Mouse (Mus musculus): Measurements from ENCODE around the gene Becn1. TPM values are rescaled to one million over a fixed set of nuclear protein-coding genes. Genes with fewer than 3 reads are reported as not detected.
A peak's percentile ranks its signal among the peaks of the same experiment; 100 is the strongest.

Gene Becn1
- polyA plus RNA-seq, 1 experiment from 2014 or later, result 143 TPM

- peak overlapping the region; percentile 33 for H3K4me3 ChIP-seq (replicated peaks)
- H3K9ac ChIP-seq, result 0 out of 2 replicates have a peak overlapping the region, but pooled peaks have one; percentile 23
- peaks cover 44% of the 10 kb centered on the region for H3K27me3 ChIP-seq
- H3K4me2 ChIP-seq (replicated peaks), result peak overlapping the region; percentile 49
- WGBS, result 6% methylated on average over 31 of the region's 31 CpGs
- no peak for ATAC-seq (ENCODE audit: insufficient number of reproducible peaks, low FRiP score, low TSS enrichment, low read depth)
- peaks cover 42% of the 10 kb centered on the region for H3K4me1 ChIP-seq
- H3K27ac ChIP-seq (replicated peaks), result no peak overlapping the region
- H3K36me3 ChIP-seq, result no peaks in the 10 kb centered on the region
- H3K9me3 ChIP-seq (replicated peaks), result no peaks in the 10 kb centered on the region
Observed at GRCm38 (mm10) chr11:101264954-101265471, 37.1 kb downstream of the Becn1 start.

- Histone ChIP-seq H3K27me3 (peaks cover 43% of the 10 kb centered on the region), H3K36me3 (no peaks in the 10 kb centered on the region), H3K9me3 (replicated peaks) (no peaks in the 10 kb centered on the region), H3K4me3 (replicated peaks) (no peak overlapping the region), H3K4me1 (peaks cover 52% of the 10 kb centered on the region), H3K4me2 (replicated peaks) (0 out of 2 replicates have a peak overlapping the region, but pooled peaks have one; percentile 4), H3K9ac (no peak overlapping the region), H3K27ac (replicated peaks) (no peak overlapping the region)
- no peak for ATAC-seq (ENCODE audit: insufficient number of reproducible peaks, low FRiP score, low TSS enrichment, low read depth)
- WGBS, result 16% methylated on average over 3 of the region's 3 CpGs
Observed at GRCm38 (mm10) chr11:101263989-101264280, 38.2 kb downstream of the Becn1 start.

- 13% methylated on average over 32 of the region's 32 CpGs for WGBS
- Histone ChIP-seq H3K4me2 (replicated peaks) (peak overlapping the region; percentile 98; the same call in 1 of the 2 replicates), H3K27ac (replicated peaks) (no peak overlapping the region), H3K4me3 (replicated peaks) (no peak overlapping the region), H3K27me3 (peaks cover 43% of the 10 kb centered on the region), H3K36me3 (peaks cover 1% of the 10 kb centered on the region), H3K9ac (no peak overlapping the region), H3K4me1 (peaks cover 57% of the 10 kb centered on the region), H3K9me3 (replicated peaks) (no peaks in the 10 kb centered on the region)
- ATAC-seq (ENCODE audit: insufficient number of reproducible peaks, low FRiP score, low TSS enrichment, low read depth), result no peak
Observed at GRCm38 (mm10) chr11:101263138-101263988, 38.7 kb downstream of the Becn1 start.

GRCm38 (mm10) chr11:101262272-101262967 lies 39.7 kb downstream of the Becn1 start:
- H3K9me3 ChIP-seq (replicated peaks), result no peaks in the 10 kb centered on the region
- H3K4me3 ChIP-seq (replicated peaks), result peak overlapping the region; percentile 65
- no peak overlapping the region for H3K9ac ChIP-seq
- 5% methylated on average over 24 of the region's 24 CpGs for WGBS
- no peak for ATAC-seq (ENCODE audit: insufficient number of reproducible peaks, low FRiP score, low TSS enrichment, low read depth)
- H3K27ac ChIP-seq (replicated peaks), result no peak overlapping the region
- peaks cover 61% of the 10 kb centered on the region for H3K4me1 ChIP-seq
- peak overlapping the region; percentile 98 for H3K4me2 ChIP-seq (replicated peaks)
- H3K27me3 ChIP-seq, result peaks cover 43% of the 10 kb centered on the region
- peaks cover 8% of the 10 kb centered on the region for H3K36me3 ChIP-seq

GRCm38 (mm10) chr11:101260826-101261380 lies 41.2 kb downstream of the Becn1 start:
- 1% methylated on average over 30 of the region's 30 CpGs for WGBS
- peaks cover 68% of the 10 kb centered on the region for H3K4me1 ChIP-seq

GRCm38 (mm10) chr11:101259948-101260825 lies 41.9 kb downstream of the Becn1 start, which contains the start of gene Wnk4:
TSS of gene Wnk4 (plus strand) at chr11:101260567.
- ATAC-seq (ENCODE audit: insufficient number of reproducible peaks, low FRiP score, low TSS enrichment, low read depth), result peak; percentile 87
- H3K4me1 ChIP-seq, result peaks cover 66% of the 10 kb centered on the region
- under 1% methylated on average over 43 of the region's 43 CpGs for WGBS

More at GRCm38 (mm10) chr11:101260826-101261380, 41.2 kb downstream of the Becn1 start:
- H3K9me3 ChIP-seq (replicated peaks), result no peaks in the 10 kb centered on the region
- peak overlapping the region; percentile 81 for H3K27ac ChIP-seq (replicated peaks)
- H3K4me2 ChIP-seq (replicated peaks), result peak overlapping the region; percentile 98
- peaks cover 36% of the 10 kb centered on the region for H3K27me3 ChIP-seq
- H3K9ac ChIP-seq, result peak overlapping the region; percentile 58
- H3K36me3 ChIP-seq, result peaks cover 15% of the 10 kb centered on the region
- no peak; the same call in 1 of the 2 replicates for ATAC-seq (ENCODE audit: insufficient number of reproducible peaks, low FRiP score, low TSS enrichment, low read depth)
- H3K4me3 ChIP-seq (replicated peaks), result peak overlapping the region; percentile 65

GRCm38 (mm10) chr11:101259261-101259712 lies 42.8 kb downstream of the Becn1 start:
- Histone ChIP-seq H3K4me2 (replicated peaks) (peak overlapping the region; percentile 98), H3K4me1 (peaks cover 64% of the 10 kb centered on the region), H3K9ac (no peak overlapping the region), H3K9me3 (replicated peaks) (no peaks in the 10 kb centered on the region), H3K36me3 (peaks cover 16% of the 10 kb centered on the region), H3K4me3 (replicated peaks) (peak overlapping the region; percentile 65; the same call in 1 of the 2 replicates), H3K27me3 (peaks cover 25% of the 10 kb centered on the region), H3K27ac (replicated peaks) (peak overlapping the region; percentile 81)
- 28% methylated on average over 6 of the region's 6 CpGs for WGBS
- ATAC-seq (ENCODE audit: insufficient number of reproducible peaks, low FRiP score, low TSS enrichment, low read depth), result no peak

More at GRCm38 (mm10) chr11:101259948-101260825, 41.9 kb downstream of the Becn1 start, which contains the start of gene Wnk4:
- Histone ChIP-seq H3K9ac (peak within 1 kb of the TSS; percentile 58), H3K27ac (replicated peaks) (peak within 1 kb of the TSS; percentile 81), H3K9me3 (replicated peaks) (no peaks in the 10 kb centered on the region), H3K4me2 (replicated peaks) (peak within 1 kb of the TSS; percentile 98), H3K4me3 (replicated peaks) (peak within 1 kb of the TSS; percentile 65), H3K27me3 (peaks cover 32% of the 10 kb centered on the region), H3K36me3 (peaks cover 16% of the 10 kb centered on the region)

GRCm38 (mm10) chr11:101255826-101256775 lies 46.0 kb downstream of the Becn1 start:
- Histone ChIP-seq H3K36me3 (peaks cover 16% of the 10 kb centered on the region), H3K4me2 (replicated peaks) (no peak overlapping the region), H3K9ac (no peak overlapping the region), H3K27me3 (no peaks in the 10 kb centered on the region), H3K4me1 (peaks cover 47% of the 10 kb centered on the region), H3K27ac (replicated peaks) (no peak overlapping the region), H3K4me3 (replicated peaks) (no peak overlapping the region), H3K9me3 (replicated peaks) (no peaks in the 10 kb centered on the region)
- ATAC-seq (ENCODE audit: insufficient number of reproducible peaks, low FRiP score, low TSS enrichment, low read depth), result no peak
- WGBS, result 88% methylated on average over 13 of the region's 13 CpGs

GRCm38 (mm10) chr11:101253613-101254389 lies 48.3 kb downstream of the Becn1 start, which contains the start of gene Vps25:
TSS of gene Vps25 (plus strand) at chr11:101253707.
- H3K4me2 ChIP-seq (replicated peaks), result peak within 1 kb of the TSS; percentile 88
- no peaks in the 10 kb centered on the region for H3K27me3 ChIP-seq
- H3K27ac ChIP-seq (replicated peaks), result peak within 1 kb of the TSS; percentile 95
- H3K4me1 ChIP-seq, result peaks cover 28% of the 10 kb centered on the region
- peak within 1 kb of the TSS; percentile 87 for H3K9ac ChIP-seq
- ATAC-seq (ENCODE audit: insufficient number of reproducible peaks, low FRiP score, low TSS enrichment, low read depth), result peak; percentile 54; the same call in 1 of the 2 replicates
- under 1% methylated on average over 40 of the region's 40 CpGs for WGBS
- H3K4me3 ChIP-seq (replicated peaks), result peak within 1 kb of the TSS; percentile 90
- peaks cover 16% of the 10 kb centered on the region for H3K36me3 ChIP-seq
- H3K9me3 ChIP-seq (replicated peaks), result no peaks in the 10 kb centered on the region

Data from embryonic facial prominence, embryonic 15.5 days (tissue).